Mouse (Mus musculus) monocyte, adult 5-6 weeks (primary cell): ENCODE measurements at regions not wholly inside any gene's neighbourhood (a gene's known extent, or its start where the extent isn't known, plus 50 kb on each side); places are given as distances from the start of the nearest gene placed in this dataset.
A peak's percentile ranks its signal among the peaks of the same experiment; 100 is the strongest.
"Not testable (repeated sequence)": the region's sequence is repeated elsewhere in the genome, so short reads cannot be mapped to it uniquely, and the experiment has no call there.

ENCODE experiments used
- ATAC-seq: fragments of 153-309, 156-312 bp; replicated peaks from 2 replicates; pipeline ENCODE4 v1.8.0; 2017; ENCODE audit warnings: mild to moderate bottlenecking; ENCODE audit not compliant: low TSS enrichment, insufficient number of reproducible peaks, severe bottlenecking, poor library complexity, low FRiP score

GRCm38 (mm10) chrY:4150031-4150430 lies 378.6 kb downstream of the Gm3376 start:
- ATAC-seq: 0 out of 2 replicates have a peak, but pooled peaks have one; percentile 53

GRCm38 (mm10) chrY:4150681-4151080 lies 379.2 kb downstream of the Gm3376 start:
- not testable (repeated sequence) for ATAC-seq

- not testable (repeated sequence) for ATAC-seq
These were observed 381.5 kb downstream of the Gm3376 start for GRCm38 (mm10) chrY:4152998-4153397.

GRCm38 (mm10) chrY:4160371-4160770 lies 388.9 kb downstream of the Gm3376 start:
- no peak for ATAC-seq
